Mouse (Mus musculus) CD4-positive helper T cell, adult 2 months (primary cell): ENCODE measurements at regions not wholly inside any gene's neighbourhood (a gene's known extent, or its start where the extent isn't known, plus 50 kb on each side); places are given as distances from the start of the nearest gene placed in this dataset.
"Not testable (repeated sequence)": the region's sequence is repeated elsewhere in the genome, so short reads cannot be mapped to it uniquely, and the experiment has no call there.

Experiments used
- DNase-seq: peaks from one replicate; pipeline ENCODE4 v3.0.0-alpha.2; 2012; ENCODE audit warnings: low read depth, missing footprints, low spot score

DNA sequence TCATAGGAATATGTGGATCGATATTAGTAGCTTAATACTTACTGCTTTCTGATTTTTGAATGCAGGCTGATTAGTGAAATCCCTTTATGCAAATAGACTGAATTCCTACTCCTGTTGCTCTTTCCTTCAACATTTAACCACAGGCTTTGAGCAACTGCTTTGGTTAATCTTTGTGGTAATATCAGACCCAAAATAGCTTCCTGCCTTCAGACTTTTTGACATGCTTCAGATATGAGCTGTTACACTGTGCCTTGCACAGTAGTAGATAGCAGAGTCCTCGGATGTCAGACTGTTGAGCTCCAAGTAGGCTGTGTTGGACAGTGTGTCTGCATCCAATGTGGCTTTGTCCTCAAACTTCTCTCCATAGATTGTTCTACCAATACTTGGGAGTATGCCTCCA is 1020.6 kb downstream of the Adam6a start:
- no peak for DNase-seq

DNA sequence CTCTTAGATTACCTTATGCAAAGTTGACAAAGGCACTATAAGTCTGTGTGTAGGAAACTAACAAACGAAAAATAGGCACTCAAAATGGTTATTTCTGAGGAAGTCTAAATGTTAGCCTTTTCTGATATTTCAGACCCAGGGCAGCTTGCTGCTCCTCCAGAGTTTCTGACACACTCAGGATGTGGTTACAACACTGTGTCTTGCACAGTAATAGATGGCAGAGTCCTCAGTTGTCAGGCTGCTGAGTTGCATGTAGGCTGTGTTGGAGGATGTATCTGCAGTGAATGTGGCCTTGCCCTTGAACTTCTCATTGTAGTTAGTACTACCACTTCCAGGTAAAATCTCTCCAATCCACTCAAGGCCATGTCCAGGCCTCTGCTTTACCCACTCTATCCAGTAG is 1039.7 kb downstream of the Adam6a start:
- DNase-seq = peak; percentile 13

DNA sequence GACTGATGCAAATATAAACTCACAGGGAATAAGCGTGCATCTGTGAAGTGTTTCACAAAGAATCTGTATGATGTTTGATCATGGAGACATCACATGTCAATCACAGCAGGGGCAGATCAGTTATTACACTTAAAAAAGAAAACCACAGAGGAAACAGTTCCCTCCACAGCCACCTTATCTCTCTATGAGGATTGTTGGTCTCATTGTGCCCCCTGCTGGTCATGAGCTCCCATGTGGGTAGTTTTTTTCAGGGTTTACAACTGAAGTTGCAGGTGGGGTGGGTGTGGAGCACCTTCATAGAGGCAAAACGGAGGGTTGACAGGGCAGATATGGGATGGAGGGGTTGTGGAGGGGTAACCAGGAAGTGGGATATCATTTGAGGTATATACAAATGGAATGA is 1043.5 kb downstream of the Adam6a start:
- peak; percentile 72 for DNase-seq

DNA sequence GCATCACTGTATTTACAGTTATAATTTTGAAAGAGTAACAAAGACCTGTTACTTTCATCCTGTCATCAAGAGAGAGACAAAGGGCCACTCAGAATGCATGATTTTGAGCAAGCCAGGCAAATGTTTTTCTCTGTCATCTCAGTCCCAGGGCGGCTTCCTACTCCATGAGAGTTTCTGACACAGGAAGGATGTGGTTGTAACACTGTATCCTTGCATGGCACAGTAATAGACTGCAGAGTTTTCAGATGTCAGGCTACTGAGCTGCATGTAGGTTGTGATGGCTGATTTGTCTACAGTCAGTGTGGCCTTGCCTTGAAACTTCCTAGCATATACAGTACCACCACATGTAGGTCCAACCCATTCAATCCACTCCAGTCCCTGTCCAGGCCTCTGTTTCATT is 1054.0 kb downstream of the Adam6a start:
- DNase-seq = peak; percentile 21

- no peak for DNase-seq
These were observed 1065.5 kb downstream of the Adam6a start for GRCm38 (mm10) chr12:114609171-114609570.

DNA sequence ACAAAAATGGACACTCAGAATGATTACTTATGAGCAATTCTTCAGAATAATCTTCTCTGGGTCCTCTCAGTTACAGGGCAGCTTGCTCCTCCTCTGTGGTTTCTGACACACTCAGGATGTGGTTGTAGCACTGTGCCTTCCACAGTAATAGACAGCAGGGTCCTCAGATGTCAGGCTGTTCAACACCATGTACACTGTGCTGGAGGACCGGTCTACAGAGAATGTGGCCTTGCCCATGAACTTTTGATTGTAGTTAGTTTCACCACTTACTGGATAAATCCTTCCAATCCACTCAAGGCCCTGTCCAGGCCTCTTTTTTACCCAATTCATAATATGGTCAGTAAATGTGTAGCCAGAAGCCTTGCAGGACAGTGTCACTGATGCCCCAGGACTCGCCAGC is 1068.4 kb downstream of the Adam6a start:
- peak; percentile 31 for DNase-seq

DNA sequence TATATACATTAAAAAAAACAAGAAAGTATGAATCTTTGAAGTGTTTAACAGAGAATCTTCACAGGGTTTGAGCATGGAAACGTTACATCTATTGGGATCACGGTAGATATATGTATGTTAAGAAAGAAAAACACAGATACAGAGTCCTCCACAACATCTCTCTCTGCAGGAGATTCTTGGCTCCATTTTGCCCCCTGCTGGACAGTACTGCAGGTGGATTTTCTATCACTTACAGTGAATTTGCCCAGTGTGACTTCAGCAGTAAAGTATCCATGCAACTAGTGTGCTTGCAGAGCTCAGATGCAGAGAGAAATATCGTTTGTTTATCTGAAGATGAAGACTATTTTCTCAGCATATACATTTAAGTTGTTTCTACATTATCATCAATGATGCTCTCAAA is 1071.5 kb downstream of the Adam6a start:
- peak; percentile 47 for DNase-seq

DNA sequence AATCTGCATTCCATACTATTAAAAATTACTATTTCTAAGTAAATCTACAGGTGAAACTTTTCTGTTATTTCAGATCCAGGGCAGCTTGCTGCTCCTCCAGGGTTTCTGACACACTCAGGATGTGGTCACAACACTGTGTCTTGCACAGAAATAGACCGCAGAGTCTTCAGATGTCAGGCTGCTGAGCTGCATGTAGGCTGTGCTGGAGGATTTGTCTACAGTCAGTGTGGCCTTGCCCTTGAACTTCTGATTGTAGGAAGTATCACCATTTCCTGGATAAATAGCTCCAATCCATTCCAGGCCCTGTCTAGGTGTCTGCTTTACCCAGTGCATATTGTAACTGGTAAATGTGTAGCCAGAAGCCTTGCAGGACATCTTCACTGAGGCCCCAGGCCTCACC is 1072.0 kb downstream of the Adam6a start:
- DNase-seq = peak; percentile 65

DNA sequence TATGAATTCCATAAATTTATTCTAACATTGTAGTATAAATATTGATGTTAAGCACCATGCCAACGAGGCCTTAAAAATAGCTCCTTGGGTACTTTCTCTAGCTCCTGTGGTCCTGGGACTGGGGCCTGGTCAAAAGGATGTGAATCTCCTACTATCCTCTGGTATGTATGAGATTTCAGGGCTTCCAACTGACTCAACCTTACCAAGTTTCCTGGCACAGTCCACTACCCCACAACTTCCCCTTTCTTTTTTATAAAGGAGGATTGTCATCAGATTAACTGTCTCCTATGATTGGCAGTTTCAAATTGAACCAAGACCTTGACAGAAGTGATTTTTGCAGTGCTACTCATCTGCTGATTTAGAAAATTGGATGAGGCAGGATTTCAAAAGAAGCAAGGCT is 1097.4 kb downstream of the Adam6a start:
- DNase-seq = no peak

DNA sequence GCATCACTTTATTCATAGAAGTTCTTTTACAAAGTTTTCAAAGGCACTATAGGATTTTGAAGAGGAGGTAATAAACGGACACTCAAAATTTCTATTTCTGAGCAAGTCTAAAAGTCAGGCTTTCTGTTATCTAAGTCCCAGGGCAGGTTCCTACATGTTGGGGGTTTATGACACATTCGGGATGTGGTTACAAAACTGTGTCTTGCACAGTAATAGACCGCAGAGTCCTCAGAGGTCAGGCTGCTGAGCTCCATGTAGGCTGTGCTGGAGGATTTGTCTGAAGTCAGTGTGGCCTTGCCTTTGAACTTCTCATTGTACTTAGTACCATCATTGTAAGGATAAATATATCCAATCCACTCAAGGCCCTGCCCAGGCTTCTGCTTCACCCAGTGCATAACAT is 1102.7 kb downstream of the Adam6a start:
- no peak for DNase-seq

GRCm38 (mm10) chr12:114650432-114651101 is 1106.9 kb downstream of the Adam6a start:
- peak; percentile 52 for DNase-seq

DNA sequence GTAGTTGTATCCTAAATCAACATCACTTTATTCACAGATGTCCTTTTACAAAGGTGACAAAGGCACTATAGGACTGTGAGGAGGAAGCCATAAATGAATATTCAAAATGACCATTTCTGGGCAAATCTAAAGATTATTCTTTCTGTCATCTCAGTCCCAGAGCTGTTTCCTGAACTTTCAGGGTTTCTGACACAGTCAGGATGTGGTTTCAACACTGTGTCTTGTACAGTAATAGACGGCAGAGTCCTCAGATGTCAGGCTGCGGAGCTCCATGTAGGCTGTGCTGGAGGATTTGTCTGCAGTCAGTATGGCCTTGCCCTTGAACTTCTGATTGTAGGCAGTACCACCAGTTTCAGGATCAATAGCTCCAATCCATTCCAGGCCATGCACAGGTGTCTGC is 1113.4 kb downstream of the Adam6a start:
- not testable (repeated sequence) for DNase-seq
